Mouse (Mus musculus) hematopoietic stem cell, adult 5-6 weeks (primary cell): ENCODE results near the gene Sgta. TPM values are rescaled to one million over a fixed set of nuclear protein-coding genes. Genes with fewer than 3 reads are reported as not detected.
A peak's percentile ranks its signal among the peaks of the same experiment; 100 is the strongest.

Experiments
- ATAC-seq, 2 experiments: fragments of 125-278 bp in 1 of 2; replicated peaks in 1 of 2; 2 replicates each; pipeline ENCODE4 v1.8.0; 2016 to 2017; ENCODE audit warnings: inconsistent platforms in 2 of 2, mild to moderate bottlenecking in 2 of 2, moderate number of reproducible peaks in 2 of 2, low read depth in 1 of 2, moderate TSS enrichment in 1 of 2; ENCODE audit not compliant: low FRiP score in 2 of 2, poor library complexity in 2 of 2, severe bottlenecking in 2 of 2, insufficient read depth in 1 of 2, low TSS enrichment in 1 of 2
- total RNA-seq: library from RNA; stranded (forward); fragments of 172-1452, 232-1000 nt; gene quantifications from 2 replicates; pipeline ENCODE4 v1.2.3, GENCODE M21; 2017

The Sgta gene
- total RNA-seq, 1 experiment from 2014 or later, result 34.3 TPM

DNA sequence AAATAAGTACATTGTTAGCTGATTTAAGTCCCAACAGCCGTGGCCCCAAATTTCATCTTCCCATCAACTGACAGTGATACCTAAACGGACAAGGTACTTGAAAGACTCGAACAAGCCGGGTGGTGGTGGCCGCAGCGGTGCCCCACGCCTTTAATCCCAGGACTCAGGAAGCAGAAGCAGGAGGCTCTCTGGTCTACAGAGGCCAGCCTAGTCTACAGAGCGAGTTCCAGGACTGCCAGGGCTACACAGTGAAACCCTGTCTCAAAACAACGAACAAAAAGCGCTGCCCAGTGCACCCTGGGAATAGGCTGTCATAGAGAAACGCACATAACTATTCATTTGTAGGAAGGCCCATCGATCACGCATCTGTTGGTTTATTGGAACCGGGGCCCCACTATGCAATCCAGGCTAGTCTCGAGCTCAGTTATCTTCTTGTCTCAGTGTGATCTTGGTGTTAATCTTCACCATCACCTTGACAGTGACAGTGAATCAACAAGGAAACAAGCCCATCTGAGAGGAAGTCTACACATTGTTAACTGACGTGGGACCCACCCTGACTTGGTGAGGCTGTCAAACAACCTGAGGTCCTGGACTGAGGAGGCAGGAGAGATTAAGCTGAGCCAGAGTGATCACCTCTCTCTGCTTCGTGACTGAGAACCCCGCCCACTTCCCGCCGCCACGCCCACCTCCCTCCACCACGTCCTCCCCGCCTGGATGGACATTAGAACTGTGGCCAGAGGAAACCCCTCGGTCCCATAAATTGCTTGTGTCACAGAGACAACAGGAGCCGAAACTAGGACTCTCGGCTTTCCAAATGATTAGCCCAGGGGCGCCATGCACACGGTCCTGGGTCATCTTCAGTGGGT is 59.6 kb downstream of the Sgta start:
- ATAC-seq, result no peak

- ATAC-seq, result peak; percentile 79 to 86
Measured at GRCm38 (mm10) chr10:80999362-81000196, 60.4 kb downstream of the Sgta start.

DNA sequence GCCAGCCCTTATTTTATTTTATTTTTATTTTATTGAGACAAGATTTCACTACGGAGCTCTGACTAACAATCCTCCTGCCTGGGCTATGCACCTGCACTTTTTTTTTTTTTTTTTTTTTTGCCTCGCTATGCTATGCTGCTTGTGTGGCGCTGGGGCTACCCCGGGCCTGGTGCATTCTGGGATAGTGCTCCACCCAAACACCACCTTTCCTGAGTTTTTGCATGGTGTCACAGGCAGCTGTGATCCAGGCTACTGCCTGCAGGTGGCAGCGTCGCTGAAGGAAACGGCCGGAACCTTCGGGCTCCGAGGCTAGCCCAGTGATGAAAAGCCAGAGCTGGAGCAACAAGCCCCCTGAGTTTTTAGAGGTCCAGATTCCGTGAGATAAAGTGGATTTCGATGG is 61.2 kb downstream of the Sgta start:
- ATAC-seq, result peak; percentile 34 to 55; a peak in 3 of 4 replicates

GRCm38 (mm10) chr10:80998021-80998420 is 62.0 kb downstream of the Sgta start:
- no peak for ATAC-seq

DNA sequence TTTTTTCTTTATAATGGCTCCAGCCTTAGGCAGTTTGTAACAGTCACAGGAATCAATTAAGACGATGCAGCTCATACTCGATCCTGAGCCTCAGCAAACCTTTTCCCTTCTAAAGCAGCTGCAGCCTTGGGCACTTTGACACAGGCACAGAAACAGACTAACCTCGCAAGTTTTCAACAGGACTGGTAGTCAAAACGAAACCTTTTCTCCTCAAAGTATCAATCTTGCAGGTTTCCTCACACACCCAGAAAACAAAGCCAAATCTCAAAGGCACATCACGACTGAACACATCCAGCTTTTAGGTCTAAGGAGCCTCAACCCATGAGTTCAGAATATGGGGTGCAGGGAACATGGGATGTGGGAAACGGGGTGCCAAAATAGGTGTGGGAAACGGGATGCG is 62.6 kb downstream of the Sgta start:
- no peak for ATAC-seq

DNA sequence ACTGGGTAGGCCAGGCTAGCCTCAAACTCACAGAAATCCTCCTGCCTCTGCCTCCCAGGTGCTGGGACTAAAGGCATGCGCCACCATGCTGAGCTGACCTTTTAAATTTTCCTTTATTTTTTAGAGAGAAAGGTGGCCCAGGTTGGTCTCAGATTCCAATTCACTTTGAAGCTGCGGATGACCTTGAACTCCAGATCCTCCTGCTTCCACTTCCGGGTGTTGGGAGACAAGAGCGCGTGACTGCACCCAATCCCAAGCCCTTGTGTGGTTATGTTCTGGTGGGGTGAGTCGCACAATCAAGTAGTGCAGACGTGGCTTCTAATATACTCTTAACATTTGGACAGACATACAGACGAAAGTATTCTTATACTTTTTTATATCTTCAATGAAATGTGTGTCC is 63.5 kb downstream of the Sgta start:
- ATAC-seq, result no peak

- peak; percentile 57 to 67; a peak in 3 of 4 replicates for ATAC-seq
Measured at GRCm38 (mm10) chr10:80995091-80995632, 64.8 kb downstream of the Sgta start.

GRCm38 (mm10) chr10:80994621-80995020 is 65.4 kb downstream of the Sgta start:
- no peak for ATAC-seq

Other genes with a start within 250 kb of the Sgta start
- 0.50 and 0.94 TPM in 2 replicates for gene Jsrp1, start 246.7 kb downstream of the Sgta start, total RNA-seq
- gene Oaz1, start 233.5 kb downstream of the Sgta start, total RNA-seq, result 154 and 289 TPM in 2 replicates
- gene Lingo3, start 216.1 kb downstream of the Sgta start, total RNA-seq, result 0.30 TPM in 1 of 2 replicates, not detected in the other
- 202 and 278 TPM in 2 replicates for gene Lsm7, start 205.0 kb downstream of the Sgta start, total RNA-seq
- 14.1 and 30.1 TPM in 2 replicates for gene Sppl2b, start 204.9 kb downstream of the Sgta start, total RNA-seq
- gene Tmprss9, start 188.3 kb downstream of the Sgta start, total RNA-seq, result not detected in 2 replicates
- 22.3 and 48.7 TPM in 2 replicates for gene Timm13, start 159.2 kb downstream of the Sgta start, total RNA-seq
- 34.0 and 35.9 TPM in 2 replicates for gene Lmnb2, start 141.9 kb downstream of the Sgta start, total RNA-seq
- gene Gadd45b, start 130.1 kb downstream of the Sgta start, total RNA-seq, result 24.2 and 25.4 TPM in 2 replicates
- 0.50 and 0.75 TPM in 2 replicates for gene Gng7, start 45.2 kb downstream of the Sgta start, total RNA-seq
- not detected in 2 replicates for gene Diras1, start 34.5 kb downstream of the Sgta start, total RNA-seq
- gene Slc39a3, start 22.8 kb downstream of the Sgta start, total RNA-seq, result 6.9 and 7.2 TPM in 2 replicates
- 22.6 and 24.8 TPM in 2 replicates for gene Thop1, start 9.9 kb upstream of the Sgta start, total RNA-seq
- 1.4 TPM in 1 of 2 replicates, not detected in the other for gene Creb3l3, start 38.7 kb upstream of the Sgta start, total RNA-seq
- gene Map2k2, start 45.7 kb upstream of the Sgta start, total RNA-seq, result 29.8 and 55.8 TPM in 2 replicates
- 7.4 and 13.0 TPM in 2 replicates for gene Zbtb7a, start 75.0 kb upstream of the Sgta start, total RNA-seq
- gene Pias4, start 107.7 kb upstream of the Sgta start, total RNA-seq, result 7.3 and 8.7 TPM in 2 replicates
- gene Eef2, start 116.5 kb upstream of the Sgta start, total RNA-seq, result 1,714 and 1,773 TPM in 2 replicates
- gene Dapk3, start 122.8 kb upstream of the Sgta start, total RNA-seq, result 29.9 and 30.6 TPM in 2 replicates
- not detected in 2 replicates for gene 4930442H23Rik, start 123.7 kb upstream of the Sgta start, total RNA-seq
- not detected in 2 replicates for gene Nmrk2, start 141.9 kb upstream of the Sgta start, total RNA-seq
- not detected in 2 replicates for gene Atcay, start 170.7 kb upstream of the Sgta start, total RNA-seq
- 0.65 and 6.8 TPM in 2 replicates for gene Zfr2, start 173.0 kb upstream of the Sgta start, total RNA-seq
- gene Matk, start 192.8 kb upstream of the Sgta start, total RNA-seq, result 27.9 and 30.8 TPM in 2 replicates
- 125 and 132 TPM in 2 replicates for gene Mrpl54, start 206.8 kb upstream of the Sgta start, total RNA-seq
- 10.5 and 21.6 TPM in 2 replicates for gene Apba3, start 206.8 kb upstream of the Sgta start, total RNA-seq
- 4.6 and 10.4 TPM in 2 replicates for gene Tjp3, start 231.4 kb upstream of the Sgta start, total RNA-seq
- 48.8 and 67.1 TPM in 2 replicates for gene Pip5k1c, start 232.8 kb upstream of the Sgta start, total RNA-seq